Mouse (Mus musculus) gastrocnemius, adult 8-10 months (tissue): Measurements from ENCODE around the gene Fgr. TPM values are rescaled to one million over a fixed set of nuclear protein-coding genes. Genes with fewer than 3 reads are reported as not detected.
A peak's percentile ranks its signal among the peaks of the same experiment; 100 is the strongest.
"Not testable (repeated sequence)": the region's sequence is repeated elsewhere in the genome, so short reads cannot be mapped to it uniquely, and the experiment has no call there.

Experiments used
- DNase-seq, 2 experiments: peaks; one replicate each; pipeline ENCODE4 v3.0.0; 2022; ENCODE audit warnings: low spot score in 2 of 2
- total RNA-seq, 4 experiments: library from RNA; stranded (reverse); gene quantifications; 2 replicates each; pipeline ENCODE4 v1.2.4; 2022

Gene Fgr
- not detected for total RNA-seq

DNA sequence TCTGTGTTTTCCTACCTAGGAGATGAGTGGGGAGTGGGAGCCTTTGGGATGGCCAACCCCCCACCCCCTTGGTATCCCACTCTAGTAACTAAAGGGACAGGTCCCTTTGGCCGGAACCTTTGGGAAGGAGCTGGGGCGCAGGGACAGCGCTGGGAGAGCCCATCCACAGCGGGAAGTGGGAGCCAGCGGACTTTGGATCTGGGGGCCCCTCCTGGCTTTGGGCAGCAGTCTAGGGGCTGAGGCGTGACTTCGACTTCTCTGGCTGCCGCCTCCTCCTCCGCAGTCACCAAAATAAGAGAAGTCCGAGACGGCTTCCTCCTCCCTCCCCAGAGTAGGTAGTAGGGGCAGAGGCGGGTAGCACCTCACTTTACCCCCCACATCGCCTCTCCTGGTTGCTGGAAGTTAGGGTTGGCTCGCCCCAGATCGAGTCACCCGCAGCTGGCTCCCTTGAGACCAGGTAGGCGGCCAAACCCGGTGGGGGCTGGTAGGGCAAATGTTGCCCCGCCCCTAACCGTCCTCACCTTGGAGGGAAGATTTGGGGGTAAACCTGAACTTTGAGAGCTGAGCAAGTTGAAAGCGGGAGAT, at the start of gene Fgr:
Gene Fgr (plus strand): TSS at position 282 of the 585 bp plus-strand sequence.
- no peak for DNase-seq

- DNase-seq: not testable (repeated sequence)
Measured at GRCm38 (mm10) chr4:132926520-132926919, 47.4 kb upstream of the Fgr start.

DNA sequence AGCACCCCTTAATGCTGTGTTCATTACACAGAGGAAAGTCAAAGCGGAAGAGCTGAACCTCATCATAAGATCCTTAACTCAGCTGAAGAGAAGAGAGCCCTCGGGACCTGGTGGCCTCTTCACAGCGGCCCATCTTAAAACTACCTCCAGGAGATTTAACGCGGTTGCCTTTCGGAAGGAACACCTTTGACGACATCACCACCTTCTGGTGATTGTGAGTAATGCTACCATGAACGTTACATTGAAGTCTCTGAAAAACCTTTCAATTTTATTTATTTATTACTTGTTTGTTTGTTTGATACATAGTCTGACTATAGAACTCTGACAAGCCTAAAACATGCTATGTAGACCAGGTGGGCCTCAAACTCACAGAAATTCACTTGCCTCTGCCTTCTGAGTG, 43.1 kb upstream of the Fgr start:
- DNase-seq: no peak

DNA sequence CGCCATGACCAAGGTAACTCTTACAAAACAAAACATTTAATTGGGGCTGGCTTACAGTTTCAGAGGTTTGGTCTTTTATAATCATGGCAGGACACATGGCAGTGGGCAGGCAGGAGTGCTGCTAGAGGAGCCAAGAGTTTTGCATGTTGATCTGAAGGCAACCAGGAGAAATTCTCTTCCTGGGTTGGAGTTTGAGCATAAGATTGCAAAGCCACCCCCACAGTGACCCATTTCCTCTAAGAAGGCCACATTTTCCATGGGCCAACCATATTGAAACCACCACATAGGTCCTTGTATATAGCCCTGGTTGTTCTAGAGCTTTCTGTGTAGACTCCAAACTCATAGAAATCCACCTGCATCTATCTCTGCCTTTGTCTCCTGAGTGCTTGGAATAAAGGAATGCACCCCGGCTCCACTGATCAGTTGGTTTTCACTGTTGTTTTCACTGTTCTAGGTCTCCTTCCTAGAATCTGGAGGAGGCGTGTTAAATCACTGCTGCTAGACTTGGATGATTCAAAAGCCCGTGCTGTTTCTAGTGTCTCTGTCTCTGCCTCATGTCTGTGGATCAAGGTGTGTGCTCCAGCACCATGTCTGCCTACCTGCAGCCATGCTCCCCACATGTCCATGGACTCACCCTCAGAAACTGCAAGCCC, 41.0 kb upstream of the Fgr start:
- DNase-seq: no peak

- DNase-seq: no peak
Measured at GRCm38 (mm10) chr4:132934639-132935038, 39.3 kb upstream of the Fgr start.

GRCm38 (mm10) chr4:132938181-132938941, 35.5 kb upstream of the Fgr start:
- peak in 1 of 2 experiments; percentile 17 for DNase-seq

DNA sequence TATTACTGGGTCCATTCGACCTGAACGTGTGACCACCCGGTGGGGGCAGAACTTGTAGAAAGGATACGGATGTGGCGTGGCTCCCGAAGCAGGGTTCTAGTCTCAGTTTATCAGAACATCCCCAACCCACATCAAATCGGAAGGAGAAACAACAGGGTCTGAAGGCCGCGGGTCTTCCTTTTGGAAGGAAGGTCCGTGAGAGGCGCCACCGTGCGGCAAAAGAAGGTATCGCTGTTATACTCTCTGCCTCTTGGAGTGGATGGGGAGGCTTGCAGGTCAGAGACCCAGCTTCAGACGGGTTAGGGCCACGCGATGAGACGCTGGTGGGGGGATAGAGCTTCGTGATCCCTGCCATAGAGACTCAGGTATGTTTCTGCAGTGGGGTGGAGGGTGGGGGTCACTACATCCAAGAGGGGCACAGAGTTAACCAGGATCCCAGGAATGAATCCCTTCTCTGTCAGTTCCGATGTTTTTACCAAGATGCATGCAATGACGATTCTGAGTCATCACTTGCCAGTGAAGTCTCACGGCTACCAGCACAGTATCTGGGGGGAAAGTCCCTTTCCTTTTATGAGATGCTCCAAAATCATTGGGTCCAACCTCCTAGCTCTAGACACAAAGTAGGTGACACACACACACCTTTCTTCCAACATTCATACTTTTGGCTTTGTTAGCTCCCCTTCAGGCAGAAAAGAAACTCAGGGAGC, 34.3 kb upstream of the Fgr start:
- DNase-seq: peak; percentile 41 to 49

- no peak for DNase-seq
Measured at GRCm38 (mm10) chr4:132941012-132941729, 32.7 kb upstream of the Fgr start.

DNA sequence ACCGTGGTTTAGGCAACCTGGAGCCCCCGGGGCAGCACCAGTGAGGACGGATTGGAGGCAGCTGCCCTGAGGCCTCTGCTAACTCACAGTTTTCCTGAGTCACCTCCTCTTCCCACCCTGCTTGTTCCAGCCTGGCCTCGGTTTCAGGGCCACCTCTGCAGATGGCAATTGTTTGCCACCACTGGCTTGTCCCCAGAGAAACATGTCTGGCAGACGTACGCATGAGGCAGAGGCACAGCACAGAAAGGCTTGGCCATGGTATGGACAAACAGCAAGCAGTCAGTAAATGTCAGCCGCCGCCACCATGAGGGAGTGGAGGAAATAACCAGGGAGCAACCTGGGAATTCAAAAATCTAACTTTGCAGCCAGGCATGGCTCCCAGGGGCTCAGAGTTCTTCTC, 30.8 kb upstream of the Fgr start:
- no peak for DNase-seq

DNA sequence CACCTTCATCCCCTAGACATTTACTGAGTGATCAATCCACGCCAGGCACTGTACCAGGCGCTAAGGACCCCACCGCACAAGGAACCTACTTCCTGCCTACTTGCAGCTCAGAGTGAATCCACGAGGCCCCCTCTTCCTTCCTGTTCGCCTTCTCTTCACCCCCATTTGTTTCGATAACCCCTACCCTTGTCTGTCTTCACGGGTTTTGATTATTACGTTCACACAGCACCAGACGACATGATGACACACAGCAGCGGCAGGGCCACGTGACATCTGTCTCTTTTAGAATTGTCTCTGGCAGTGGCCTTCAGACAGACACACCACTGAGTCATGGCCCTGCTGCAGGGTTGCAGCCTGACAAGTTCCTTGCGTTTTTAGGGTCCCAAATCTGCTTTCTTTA, 29.8 kb upstream of the Fgr start:
- no peak for DNase-seq

- DNase-seq: no peak
Measured at GRCm38 (mm10) chr4:132944776-132945175, 29.1 kb upstream of the Fgr start.

- DNase-seq: peak; percentile 68 to 72
Measured at GRCm38 (mm10) chr4:132945261-132946046, 28.4 kb upstream of the Fgr start.

GRCm38 (mm10) chr4:132946047-132947001, 27.6 kb upstream of the Fgr start:
- peak in 1 of 2 experiments; percentile 32 for DNase-seq

DNA sequence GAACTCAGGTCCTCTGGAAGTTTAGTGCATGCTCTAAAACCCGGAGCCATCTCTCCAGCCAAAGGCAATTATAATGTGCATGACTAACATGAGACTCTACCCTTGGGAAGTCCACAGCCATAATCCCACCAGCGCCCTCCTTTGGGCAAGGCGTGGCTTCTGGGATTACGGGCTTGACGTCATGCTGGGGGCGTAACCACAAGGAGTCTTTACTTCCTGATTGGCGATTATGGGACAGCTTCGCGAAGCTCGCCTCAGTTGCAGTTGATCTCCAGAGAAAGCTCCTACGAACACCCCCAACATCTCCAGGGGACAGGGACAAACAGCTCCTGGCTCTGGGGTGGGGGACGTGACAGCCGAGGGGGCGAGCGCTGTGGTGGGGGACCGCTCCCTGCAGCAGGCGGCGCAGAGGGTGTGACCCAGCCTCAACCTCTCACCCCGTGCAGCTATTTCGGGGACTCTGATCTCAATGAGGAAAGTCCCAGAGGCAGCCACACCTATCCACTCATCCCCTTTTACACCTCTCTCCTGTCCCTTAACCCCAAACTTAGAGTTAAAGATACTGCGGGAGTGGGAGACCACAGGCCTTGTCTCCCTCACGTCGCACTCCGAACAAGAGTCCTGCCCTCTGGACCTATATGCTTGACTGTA, 23.9 kb upstream of the Fgr start:
- DNase-seq: no peak

- DNase-seq: no peak
Measured at GRCm38 (mm10) chr4:132950999-132951398, 22.9 kb upstream of the Fgr start.

DNA sequence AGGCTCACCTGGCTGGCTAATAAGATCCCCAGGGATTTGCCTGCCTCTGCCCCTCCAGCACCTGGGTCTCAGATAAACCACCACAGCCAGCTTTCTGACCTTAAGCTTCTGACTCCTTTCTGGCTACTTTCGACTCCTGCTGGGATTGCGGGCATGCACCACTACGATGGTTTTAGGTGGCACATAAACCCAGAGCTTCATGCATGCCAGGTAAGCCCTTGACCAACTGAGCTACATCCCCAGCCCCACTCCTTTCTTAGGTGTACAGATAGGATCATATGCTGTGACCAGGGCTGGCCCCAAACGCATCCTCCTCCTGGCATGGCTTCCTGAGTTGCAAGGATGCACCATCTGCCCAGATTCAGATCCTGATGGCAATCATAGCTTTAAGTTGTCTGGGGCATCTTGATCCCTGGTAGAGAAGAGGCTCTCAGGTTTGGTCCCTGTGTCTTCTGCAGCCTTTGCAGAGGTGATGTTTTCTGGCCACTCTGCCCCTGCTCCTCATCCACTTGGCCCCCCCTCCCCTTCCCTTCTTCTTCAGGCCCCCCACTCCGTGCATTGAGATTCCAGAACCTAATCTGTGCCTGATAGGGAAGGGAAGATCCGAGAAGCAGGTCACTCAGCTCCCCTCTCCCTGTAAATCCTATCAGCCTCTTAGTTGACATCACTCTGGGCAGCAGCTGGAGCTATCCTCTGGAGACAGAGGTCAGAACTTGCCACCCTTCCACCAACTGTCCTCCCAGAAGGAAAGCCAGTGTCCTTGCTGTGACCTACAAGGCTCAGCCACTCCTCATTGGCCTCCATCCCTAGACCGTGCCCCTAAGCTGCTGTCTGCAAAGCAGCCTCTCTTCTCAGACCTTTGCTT, 19.1 kb upstream of the Fgr start:
- no peak for DNase-seq

GRCm38 (mm10) chr4:132955395-132955791, 18.5 kb upstream of the Fgr start:
- no peak for DNase-seq
